Mouse (Mus musculus): ENCODE data around the gene Nr3c2. TPM values are rescaled to one million over a fixed set of nuclear protein-coding genes. Genes with fewer than 3 reads are reported as not detected.

Nr3c2 gene
- polyA plus RNA-seq, 1 experiment: 0.88 TPM

GRCm38 (mm10) chr8:77251134-77251533, 351.9 kb downstream of the Nr3c2 start:
- TF ChIP-seq CTCF (IDR thresholded peaks at IDR 0.05; ENCODE audit: extremely low read depth, insufficient read depth, insufficient read length, insufficient replicate concordance) (no peak), POLR2A (IDR thresholded peaks at IDR 0.05; ENCODE audit: low read depth, low read length) (no peak)
- Histone ChIP-seq H3K4me1 (ENCODE audit: control insufficient read depth, insufficient read depth, insufficient read length) (no peaks in the 10 kb centered on the region), H3K36me3 (ENCODE audit: control insufficient read depth, insufficient read depth, low read length) (no peaks in the 10 kb centered on the region), H3K27ac (ENCODE audit: insufficient read depth, low read length) (no peak overlapping the region), H3K27me3 (ENCODE audit: control insufficient read depth, insufficient read depth, low read length) (no peaks in the 10 kb centered on the region), H3K4me3 (ENCODE audit: extremely low read depth, insufficient read depth, insufficient read length) (no peak overlapping the region)
- 95% methylated on average over 5 of the region's 5 CpGs for WGBS
- no peak for DNase-seq (ENCODE audit: low read depth in 1 of 2, low spot score in 2 of 2)

- no peak overlapping the region for H3K4me3 ChIP-seq (ENCODE audit: extremely low read depth, insufficient read depth, insufficient read length)
- no peak overlapping the region for H3K27ac ChIP-seq (ENCODE audit: insufficient read depth, low read length)
- H3K4me1 ChIP-seq (ENCODE audit: control insufficient read depth, insufficient read depth, insufficient read length): no peaks in the 10 kb centered on the region
- H3K27me3 ChIP-seq (ENCODE audit: control insufficient read depth, insufficient read depth, low read length): no peaks in the 10 kb centered on the region
- DNase-seq (ENCODE audit: low read depth in 1 of 2, low spot score in 2 of 2): no peak
- WGBS: 88% methylated on average over 5 of the region's 5 CpGs
- H3K36me3 ChIP-seq (ENCODE audit: control insufficient read depth, insufficient read depth, low read length): no peaks in the 10 kb centered on the region
- no peak for TF ChIP-seq POLR2A (IDR thresholded peaks at IDR 0.05; ENCODE audit: low read depth, low read length)
Observed at GRCm38 (mm10) chr8:77254466-77254865, 355.2 kb downstream of the Nr3c2 start.

GRCm38 (mm10) chr8:77256450-77257084, 357.3 kb downstream of the Nr3c2 start:
- no peak for TF ChIP-seq POLR2A (IDR thresholded peaks at IDR 0.05; ENCODE audit: low read depth, low read length)
- no peak for TF ChIP-seq CTCF (IDR thresholded peaks at IDR 0.05; ENCODE audit: extremely low read depth, insufficient read depth, insufficient read length, insufficient replicate concordance)
- H3K27ac ChIP-seq (ENCODE audit: insufficient read depth, low read length): no peak overlapping the region
- 94% methylated on average over 5 of the region's 5 CpGs for WGBS
- no peak for DNase-seq (ENCODE audit: low read depth in 1 of 2, low spot score in 2 of 2)
- no peaks in the 10 kb centered on the region for H3K4me1 ChIP-seq (ENCODE audit: control insufficient read depth, insufficient read depth, insufficient read length)
- no peak overlapping the region for H3K4me3 ChIP-seq (ENCODE audit: extremely low read depth, insufficient read depth, insufficient read length)
- H3K27me3 ChIP-seq (ENCODE audit: control insufficient read depth, insufficient read depth, low read length): no peaks in the 10 kb centered on the region
- H3K36me3 ChIP-seq (ENCODE audit: control insufficient read depth, insufficient read depth, low read length): no peaks in the 10 kb centered on the region

DNA sequence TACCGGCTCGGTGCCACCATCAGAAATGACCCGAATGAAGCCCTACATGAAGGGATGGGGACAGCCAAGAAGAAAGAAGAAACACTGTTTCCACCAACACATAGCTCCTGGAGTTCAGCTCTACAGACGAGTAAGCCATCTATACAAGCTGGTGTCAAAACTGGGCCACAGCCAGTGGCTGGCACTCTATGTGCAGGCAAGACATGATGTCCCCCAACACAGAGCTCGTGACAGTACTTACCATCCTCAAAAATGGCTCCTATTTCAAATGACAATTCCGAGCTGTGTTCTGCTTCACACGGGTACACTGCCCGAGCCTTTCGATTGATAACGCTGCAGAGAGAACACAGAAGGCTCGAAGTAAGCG, 357.8 kb downstream of the Nr3c2 start:
- Histone ChIP-seq H3K4me1 (ENCODE audit: control insufficient read depth, insufficient read depth, insufficient read length) (no peaks in the 10 kb centered on the region), H3K36me3 (ENCODE audit: control insufficient read depth, insufficient read depth, low read length) (no peaks in the 10 kb centered on the region), H3K27ac (ENCODE audit: insufficient read depth, low read length) (no peak overlapping the region), H3K27me3 (ENCODE audit: control insufficient read depth, insufficient read depth, low read length) (no peaks in the 10 kb centered on the region), H3K4me3 (ENCODE audit: extremely low read depth, insufficient read depth, insufficient read length) (no peak overlapping the region)
- TF ChIP-seq CTCF (IDR thresholded peaks at IDR 0.05; ENCODE audit: extremely low read depth, insufficient read depth, insufficient read length, insufficient replicate concordance): no peak
- no peak for TF ChIP-seq POLR2A (IDR thresholded peaks at IDR 0.05; ENCODE audit: low read depth, low read length)
- WGBS: 97% methylated on average over 12 of the region's 12 CpGs
- no peak for DNase-seq (ENCODE audit: low read depth in 1 of 2, low spot score in 2 of 2)

DNA sequence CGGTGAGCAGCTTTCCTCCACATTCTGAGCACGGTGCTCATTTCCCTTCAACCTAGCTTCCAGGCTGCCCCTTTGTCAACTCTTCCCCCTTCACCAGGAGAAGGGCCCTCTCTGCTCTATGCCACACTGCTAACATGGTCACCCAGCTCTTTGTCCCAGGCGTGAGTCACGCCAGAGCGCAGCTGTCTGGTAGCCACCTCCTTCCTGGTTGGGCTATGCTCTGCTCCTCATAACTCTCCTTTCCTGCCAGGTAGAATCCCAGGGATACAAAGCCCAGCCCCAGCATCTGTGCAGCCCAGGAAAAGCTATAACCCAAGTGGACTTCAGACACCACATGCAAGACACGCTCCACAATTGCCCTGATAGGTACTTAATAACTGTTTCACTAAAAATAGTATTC, 362.0 kb downstream of the Nr3c2 start:
- Histone ChIP-seq H3K4me3 (ENCODE audit: extremely low read depth, insufficient read depth, insufficient read length) (no peak overlapping the region), H3K27me3 (ENCODE audit: control insufficient read depth, insufficient read depth, low read length) (no peaks in the 10 kb centered on the region), H3K4me1 (ENCODE audit: control insufficient read depth, insufficient read depth, insufficient read length) (no peaks in the 10 kb centered on the region), H3K27ac (ENCODE audit: insufficient read depth, low read length) (no peak overlapping the region), H3K36me3 (ENCODE audit: control insufficient read depth, insufficient read depth, low read length) (no peaks in the 10 kb centered on the region)
- no peak for DNase-seq (ENCODE audit: low read depth in 1 of 2, low spot score in 2 of 2)
- 93% methylated on average over 6 of the region's 6 CpGs for WGBS
- TF ChIP-seq POLR2A (IDR thresholded peaks at IDR 0.05; ENCODE audit: low read depth, low read length): no peak
- TF ChIP-seq CTCF (IDR thresholded peaks at IDR 0.05; ENCODE audit: extremely low read depth, insufficient read depth, insufficient read length, insufficient replicate concordance): no peak

DNA sequence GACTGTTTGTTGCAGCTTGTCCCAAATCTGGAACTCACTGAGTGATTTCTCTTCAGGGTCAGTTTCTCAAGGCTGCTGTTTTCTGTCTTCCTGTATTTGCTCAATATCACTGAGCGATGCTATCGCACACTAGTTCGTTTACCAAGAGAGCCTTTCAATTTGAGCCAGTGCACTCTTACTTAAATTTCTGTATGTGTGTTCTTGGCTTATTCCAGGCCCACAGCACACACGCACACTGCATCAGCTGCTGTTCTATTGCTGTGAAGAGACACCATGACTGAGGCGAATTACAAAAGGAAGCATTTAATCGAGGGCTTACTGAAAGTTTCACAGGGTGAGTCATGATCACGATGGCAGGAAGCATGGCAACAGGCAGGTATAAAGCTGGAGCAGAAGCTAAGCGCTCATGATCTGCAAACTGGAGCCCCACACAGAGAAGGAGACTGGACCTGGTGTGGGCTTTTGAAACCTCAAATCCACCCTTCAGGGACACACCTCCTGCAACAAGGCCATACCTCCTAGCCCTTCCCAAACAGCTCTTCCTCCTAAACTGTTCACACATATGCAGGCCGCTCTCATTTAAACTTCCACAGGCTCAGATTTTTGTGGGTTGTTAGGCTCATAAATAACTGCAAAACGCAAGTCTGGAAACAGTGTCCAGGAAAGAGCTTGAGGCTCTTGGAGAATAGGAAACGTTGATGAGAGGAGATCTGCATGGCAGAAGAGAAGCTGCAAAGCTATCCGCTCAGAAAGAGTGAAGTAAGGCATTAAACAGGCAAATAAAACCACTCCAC, 363.2 kb downstream of the Nr3c2 start:
- 77% methylated on average over 12 of the region's 12 CpGs for WGBS
- TF ChIP-seq CTCF (IDR thresholded peaks at IDR 0.05; ENCODE audit: extremely low read depth, insufficient read depth, insufficient read length, insufficient replicate concordance) (no peak), POLR2A (IDR thresholded peaks at IDR 0.05; ENCODE audit: low read depth, low read length) (no peak)
- Histone ChIP-seq H3K4me1 (ENCODE audit: control insufficient read depth, insufficient read depth, insufficient read length) (no peaks in the 10 kb centered on the region), H3K27ac (ENCODE audit: insufficient read depth, low read length) (no peak overlapping the region), H3K4me3 (ENCODE audit: extremely low read depth, insufficient read depth, insufficient read length) (no peak overlapping the region), H3K27me3 (ENCODE audit: control insufficient read depth, insufficient read depth, low read length) (no peaks in the 10 kb centered on the region), H3K36me3 (ENCODE audit: control insufficient read depth, insufficient read depth, low read length) (no peaks in the 10 kb centered on the region)
- no peak for DNase-seq (ENCODE audit: low read depth in 1 of 2, low spot score in 2 of 2)

DNA sequence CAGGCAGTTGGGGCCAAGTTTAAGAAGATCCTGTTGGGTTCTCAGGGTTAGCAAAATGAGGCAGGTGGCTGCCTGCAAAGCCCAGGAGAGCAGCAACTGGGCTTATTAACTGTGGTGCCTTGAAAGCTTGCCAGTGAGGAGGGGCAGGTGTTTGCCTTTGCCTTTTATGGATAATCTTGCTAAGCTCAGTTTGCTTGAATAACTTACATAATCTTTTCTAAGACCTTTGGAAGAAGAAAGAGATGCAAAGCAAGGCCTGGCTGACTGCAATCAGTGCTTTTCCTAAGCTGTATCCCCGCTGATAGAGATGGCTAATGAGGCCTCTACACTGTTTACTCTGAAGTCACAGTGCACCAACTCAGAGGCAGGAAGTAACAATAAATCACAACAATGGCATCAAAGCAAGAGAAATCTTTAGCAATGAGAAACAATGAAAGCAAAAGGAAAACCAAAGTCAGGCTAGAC, 368.7 kb downstream of the Nr3c2 start:
- no peak for DNase-seq (ENCODE audit: low read depth in 1 of 2, low spot score in 2 of 2)
- TF ChIP-seq POLR2A (IDR thresholded peaks at IDR 0.05; ENCODE audit: low read depth, low read length) (no peak), CTCF (IDR thresholded peaks at IDR 0.05; ENCODE audit: extremely low read depth, insufficient read depth, insufficient read length, insufficient replicate concordance) (no peak)
- Histone ChIP-seq H3K4me1 (ENCODE audit: control insufficient read depth, insufficient read depth, insufficient read length) (no peaks in the 10 kb centered on the region), H3K4me3 (ENCODE audit: extremely low read depth, insufficient read depth, insufficient read length) (no peak overlapping the region), H3K36me3 (ENCODE audit: control insufficient read depth, insufficient read depth, low read length) (no peaks in the 10 kb centered on the region), H3K27ac (ENCODE audit: insufficient read depth, low read length) (no peak overlapping the region), H3K27me3 (ENCODE audit: control insufficient read depth, insufficient read depth, low read length) (no peaks in the 10 kb centered on the region)
- 82% methylated on average over 1 of the region's 1 CpGs for WGBS

All from spleen, adult 2 months (tissue).